Mouse (Mus musculus) G1E (cell line): ENCODE results near the gene Otx2. TPM values are rescaled to one million over a fixed set of nuclear protein-coding genes. Genes with fewer than 3 reads are reported as not detected.

ENCODE experiments used
- ATAC-seq: 2 replicates; pipeline ENCODE4 v1.8.0; 2016; ENCODE audit warnings: mild to moderate bottlenecking; ENCODE audit not compliant: insufficient number of reproducible peaks, poor library complexity, low FRiP score, severe bottlenecking; ENCODE audit errors: extremely low read depth
- DNase-seq: peaks from one replicate; pipeline ENCODE4 v3.0.0; 2012; ENCODE audit warnings: low spot score
- H3K27me3 ChIP-seq: 2 replicates; pipeline ENCODE4 v1.6.1; 2012; ENCODE audit warnings: mild to moderate bottlenecking, low read length, inconsistent platforms; ENCODE audit not compliant: insufficient read depth
- H3K36me3 ChIP-seq: replicated peaks from 2 replicates; pipeline ENCODE3; 2012; ENCODE audit warnings: mild to moderate bottlenecking, inconsistent platforms
- H3K4me1 ChIP-seq: 2 replicates; pipeline ENCODE4 v1.6.1; 2012; ENCODE audit warnings: low read depth, low read length, inconsistent platforms, mixed read lengths; ENCODE audit not compliant: insufficient read depth
- H3K4me3 ChIP-seq: 2 replicates; pipeline ENCODE4 v1.5.1; 2012; ENCODE audit warnings: low read depth, mild to moderate bottlenecking, inconsistent platforms, low read length, moderate library complexity, mixed read lengths
- H3K9me3 ChIP-seq: replicated peaks from 2 replicates; pipeline ENCODE4 v1.6.1; 2012; ENCODE audit warnings: inconsistent platforms
- CTCF ChIP-seq: IDR thresholded peaks from 2 replicates; pipeline ENCODE4 v1.5.1; 2012; ENCODE audit warnings: low read depth, low read length, inconsistent platforms, mixed read lengths
- GATA1 ChIP-seq: IDR thresholded peaks from 2 replicates; pipeline ENCODE4 v1.6.1; 2012; ENCODE audit warnings: borderline replicate concordance, low read length, inconsistent platforms, mixed read lengths
- GATA2 ChIP-seq: IDR thresholded peaks from 2 replicates; pipeline ENCODE4 v1.6.1; 2012; ENCODE audit warnings: low read depth, low read length, inconsistent platforms, borderline replicate concordance
- POLR2AphosphoS5 ChIP-seq: IDR thresholded peaks from 2 replicates; pipeline ENCODE4 v1.6.1; 2012; ENCODE audit warnings: low read depth, low read length, inconsistent platforms; ENCODE audit not compliant: insufficient replicate concordance
- TAL1 ChIP-seq: conservative IDR thresholded peaks from 2 replicates; pipeline ENCODE4 v1.6.1; 2012; ENCODE audit warnings: low read depth, low read length, inconsistent platforms, mixed read lengths
- polyA plus RNA-seq: library from polyadenylated mRNA; stranded (reverse); fragments of >175 nt; gene quantifications from 2 replicates; pipeline ENCODE4 v1.2.3, GENCODE M21; 2012
- total RNA-seq, 2 experiments: library from RNA; stranded (forward) in 1 of 2; stranded (reverse) in 1 of 2; fragments of 200-1000 nt in 1 of 2; fragments of >200 nt in 1 of 2; fragmentation: Nextera tagmentation in 1 of 2; gene quantifications; 2 replicates each; pipeline ENCODE4 v1.2.3; 2014 to 2017

Otx2 gene
- total and polyA plus RNA-seq, 3 experiments = 0.33 TPM; not detected in 2

DNA sequence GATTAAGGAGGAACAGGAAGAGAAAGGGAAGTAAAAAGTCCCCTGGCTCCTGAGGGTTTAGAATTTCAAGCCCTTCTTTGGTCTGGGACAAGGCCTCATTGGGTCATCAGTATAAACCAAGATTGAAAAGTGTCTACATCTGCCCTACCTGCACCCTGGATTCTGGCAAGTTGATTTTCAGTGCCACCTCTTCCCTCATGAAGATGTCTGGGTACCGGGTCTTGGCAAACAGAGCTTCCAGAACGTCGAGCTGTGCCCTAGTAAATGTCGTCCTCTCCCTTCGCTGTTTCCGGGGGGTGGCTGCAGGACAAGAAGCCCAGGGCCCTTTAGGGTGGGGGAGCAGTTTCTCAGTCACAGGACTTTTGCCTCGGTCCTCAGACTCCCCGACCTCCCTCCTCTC lies 12.5 kb downstream of the Otx2 start:
- no peaks in the 10 kb centered on the region for H3K36me3 ChIP-seq
- peaks cover 34% of the 10 kb centered on the region for H3K27me3 ChIP-seq
- DNase-seq = no peak
- TF ChIP-seq CTCF = no peak
- no peak for TF ChIP-seq GATA2
- TF ChIP-seq GATA1 = no peak
- TF ChIP-seq TAL1 = no peak
- H3K4me1 ChIP-seq = no peaks in the 10 kb centered on the region
- H3K4me3 ChIP-seq = no peak overlapping the region
- H3K9me3 ChIP-seq = no peaks in the 10 kb centered on the region
- no peak for ATAC-seq

DNA sequence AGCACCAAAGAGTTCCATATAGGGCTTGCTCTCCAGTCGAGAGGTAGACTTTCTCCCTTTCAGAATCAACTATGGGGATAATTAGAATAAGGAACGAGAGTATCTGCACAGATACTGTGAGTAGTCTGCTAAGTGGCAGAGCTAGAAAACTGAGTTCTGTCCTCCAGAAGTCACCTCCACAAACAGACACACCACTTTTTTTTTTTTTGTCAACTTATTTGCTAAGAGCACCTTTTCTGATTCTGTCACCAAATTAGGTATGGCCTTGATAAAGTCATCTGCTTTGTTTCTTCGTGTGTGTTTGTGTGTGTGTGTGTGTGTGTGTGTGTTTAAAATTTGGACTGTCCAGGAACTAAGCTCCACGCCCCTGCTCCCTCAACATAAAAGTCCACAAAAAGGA lies 13.0 kb downstream of the Otx2 start:
- no peak for DNase-seq
- Histone ChIP-seq H3K4me3 (no peak overlapping the region), H3K27me3 (peaks cover 34% of the 10 kb centered on the region), H3K36me3 (no peaks in the 10 kb centered on the region), H3K4me1 (no peaks in the 10 kb centered on the region), H3K9me3 (no peaks in the 10 kb centered on the region)
- TF ChIP-seq CTCF (no peak), POLR2AphosphoS5 (no peak), GATA2 (no peak), GATA1 (no peak), TAL1 (no peak)
- no peak for ATAC-seq

DNA sequence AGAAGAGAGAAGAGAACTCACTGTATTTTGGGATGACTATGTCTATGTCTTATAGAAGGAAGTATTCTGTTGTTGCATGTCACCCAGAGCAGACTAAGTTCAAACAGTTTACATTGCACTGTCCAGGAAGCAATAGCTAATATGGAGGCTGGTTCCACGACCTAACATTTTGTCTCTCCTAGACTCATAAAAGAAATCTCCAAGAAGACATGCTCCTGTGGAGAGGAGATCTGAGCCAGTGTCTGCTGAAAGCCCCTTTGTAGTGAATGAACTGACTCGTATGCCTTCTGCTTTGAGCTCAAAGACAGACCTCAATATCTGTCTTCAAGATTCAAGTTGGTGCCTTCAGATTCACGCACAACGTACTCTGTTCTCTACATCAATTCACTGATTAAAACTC lies 14.0 kb downstream of the Otx2 start:
- DNase-seq = no peak
- TF ChIP-seq POLR2AphosphoS5 = no peak
- no peak for TF ChIP-seq GATA1
- no peak for TF ChIP-seq CTCF
- no peak for TF ChIP-seq GATA2
- no peak for TF ChIP-seq TAL1
- Histone ChIP-seq H3K27me3 (peaks cover 37% of the 10 kb centered on the region), H3K4me3 (no peak overlapping the region), H3K36me3 (no peaks in the 10 kb centered on the region), H3K9me3 (no peaks in the 10 kb centered on the region), H3K4me1 (no peaks in the 10 kb centered on the region)
- ATAC-seq = no peak

DNA sequence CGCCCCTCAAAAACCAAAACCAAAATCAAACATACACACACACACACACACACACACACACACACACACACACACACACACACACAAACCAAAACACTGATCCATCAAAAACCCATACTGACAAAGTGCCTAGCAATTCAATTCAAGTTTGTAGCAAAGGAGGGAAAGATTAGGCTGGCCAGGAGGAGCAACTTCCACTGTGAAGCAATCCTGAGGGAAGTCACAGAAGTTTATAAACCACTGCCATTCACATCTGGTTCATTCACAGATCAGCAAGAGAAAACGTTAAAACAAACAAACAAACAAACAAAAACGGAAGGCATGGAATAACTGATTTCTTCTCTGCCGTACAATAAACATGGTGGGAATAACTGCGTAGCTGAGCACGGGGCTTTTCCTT lies 16.4 kb downstream of the Otx2 start:
- Histone ChIP-seq H3K27me3 (peaks cover 36% of the 10 kb centered on the region), H3K9me3 (no peaks in the 10 kb centered on the region), H3K4me3 (no peak overlapping the region), H3K36me3 (no peaks in the 10 kb centered on the region), H3K4me1 (no peaks in the 10 kb centered on the region)
- ATAC-seq (no peak), DNase-seq (no peak)
- TF ChIP-seq POLR2AphosphoS5 = no peak
- TF ChIP-seq CTCF = no peak
- no peak for TF ChIP-seq TAL1
- no peak for TF ChIP-seq GATA2

DNA sequence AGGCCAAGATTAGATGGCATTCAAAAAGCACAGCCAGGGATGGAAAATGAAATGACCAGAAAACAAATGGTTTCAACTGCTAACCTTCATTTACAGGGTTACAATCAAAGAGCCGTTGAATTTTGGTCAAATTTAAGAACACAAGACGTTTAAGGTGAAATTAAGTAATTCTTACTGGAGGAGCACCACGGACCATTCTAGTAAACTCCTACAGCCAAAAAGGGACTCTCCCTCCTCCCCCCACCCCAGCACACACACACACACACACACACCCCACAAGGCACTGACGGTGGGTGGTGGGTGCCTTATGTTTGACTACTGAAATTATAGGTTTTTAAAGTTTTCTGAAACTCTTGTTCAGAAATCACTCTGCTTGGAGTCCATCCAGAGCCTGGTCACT lies 16.9 kb downstream of the Otx2 start:
- DNase-seq (no peak), ATAC-seq (no peak)
- Histone ChIP-seq H3K9me3 (no peaks in the 10 kb centered on the region), H3K27me3 (peaks cover 34% of the 10 kb centered on the region), H3K36me3 (no peaks in the 10 kb centered on the region), H3K4me1 (no peaks in the 10 kb centered on the region), H3K4me3 (no peak overlapping the region)
- TF ChIP-seq GATA1 (no peak), GATA2 (no peak), TAL1 (no peak), POLR2AphosphoS5 (no peak), CTCF (no peak)

DNA sequence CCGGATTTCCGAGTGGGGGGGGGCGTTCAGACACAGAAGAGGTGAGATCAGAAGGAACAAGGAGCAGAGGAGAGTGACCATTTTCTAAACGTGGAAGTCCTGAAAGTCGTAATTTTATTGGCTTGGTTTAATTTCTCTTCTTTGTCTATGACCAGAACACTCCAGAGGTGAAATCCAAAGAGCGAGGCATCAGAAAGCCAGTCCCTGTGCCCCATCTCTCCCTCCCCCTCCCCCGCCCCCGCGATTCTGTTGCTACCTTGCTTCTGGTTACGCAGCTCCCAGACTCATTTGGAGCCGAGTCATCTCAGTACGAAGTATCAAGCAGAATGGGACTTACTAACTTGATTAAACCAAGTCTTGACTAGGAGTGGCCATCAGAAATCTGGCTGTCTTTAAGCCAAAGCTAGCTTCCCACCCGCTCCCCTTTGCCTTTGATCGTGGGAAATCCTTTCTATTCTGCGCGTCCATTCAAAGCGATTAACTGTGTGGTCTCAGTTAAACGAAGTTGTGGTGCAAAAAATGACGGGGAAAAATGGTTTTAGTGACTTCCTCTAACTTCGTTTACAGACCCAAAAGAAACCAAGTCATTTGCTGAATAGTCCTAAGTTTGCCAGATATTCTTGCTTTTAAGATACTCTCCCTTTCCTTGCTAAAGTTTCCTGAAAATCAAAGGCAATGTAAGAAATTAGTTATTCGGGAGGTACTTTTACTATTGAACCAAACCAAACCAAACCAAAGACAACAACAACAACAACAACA lies 17.6 kb downstream of the Otx2 start:
- H3K4me1 ChIP-seq = no peaks in the 10 kb centered on the region
- no peaks in the 10 kb centered on the region for H3K9me3 ChIP-seq
- no peak for ATAC-seq
- H3K36me3 ChIP-seq = no peaks in the 10 kb centered on the region
- no peak for TF ChIP-seq GATA1
- no peak for TF ChIP-seq TAL1
- TF ChIP-seq POLR2AphosphoS5 = no peak
- no peak for TF ChIP-seq GATA2
- no peak for TF ChIP-seq CTCF
- H3K27me3 ChIP-seq = peaks cover 32% of the 10 kb centered on the region
- no peak overlapping the region for H3K4me3 ChIP-seq
- DNase-seq = no peak
